In the genomic region with DNA sequence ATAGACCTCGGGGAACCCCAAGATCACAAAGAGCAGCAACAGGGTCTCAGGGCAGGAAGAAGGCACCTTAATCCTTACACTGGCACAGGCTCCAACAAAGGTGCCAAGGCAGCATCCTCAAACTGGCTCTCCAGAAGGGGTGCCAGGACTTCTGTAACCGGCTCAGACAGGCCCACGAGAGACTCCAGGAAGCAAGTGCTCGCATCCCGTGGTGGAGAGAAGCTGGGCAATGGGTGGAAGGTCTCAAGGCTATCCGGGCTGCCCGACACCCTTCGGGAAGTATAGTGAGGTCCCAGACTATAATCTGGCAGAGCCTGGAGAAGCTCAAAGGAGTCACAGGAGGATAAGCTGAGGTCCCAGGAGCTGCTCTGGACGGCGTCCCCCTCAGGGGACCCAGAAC, we compare ENCODE assay signal across 19 mouse cellular contexts. TPM values are rescaled to one million over a fixed set of nuclear protein-coding genes. Genes with fewer than 3 reads are reported as not detected.
"Had no signal": no experiment of that assay in that cellular context is flagged by ENCODE, and none has a peak within 500 bp of the region (broad histone marks: within the 10 kb centered on the region; RNA-seq: fewer than 3 reads in every experiment).

No protein-coding gene starts in this region.

- H3K27me3 ChIP-seq: limb, embryonic 12.5 days; limb, embryonic 15.5 days; midbrain, embryonic 13.5 days had no signal

- H3K4me2 ChIP-seq: limb, embryonic 12.5 days; limb, embryonic 15.5 days; liver, embryonic 11.5 days; lung, embryonic 14.5 days; midbrain, embryonic 13.5 days had no signal

- H3K9me3 ChIP-seq: limb, embryonic 12.5 days; limb, embryonic 15.5 days; midbrain, embryonic 13.5 days had no signal

- H3K9ac ChIP-seq: limb, embryonic 12.5 days; limb, embryonic 15.5 days; liver, embryonic 14.5 days; liver, postnatal 0 days; lung, embryonic 14.5 days; midbrain, embryonic 13.5 days had no signal

- H3K27ac ChIP-seq: kidney, postnatal 0 days; limb, embryonic 12.5 days; liver, embryonic 14.5 days; macrophage had no signal

- DNase-seq: layer of hippocampus, adult 9-11 months; liver, postnatal 0 days; lung, embryonic 14.5 days; right cerebral cortex, adult 18-20 months; right cerebral cortex, postnatal 14 days; right cerebral cortex, postnatal 4 days; thymus, adult 18-20 months had no signal

- H3K36me3 ChIP-seq: midbrain, embryonic 13.5 days had no signal

- H3K4me3 ChIP-seq: layer of hippocampus, adult 2 months; limb, embryonic 12.5 days; limb, embryonic 15.5 days; midbrain, embryonic 13.5 days had no signal

- ATAC-seq: liver, postnatal 0 days; lung, postnatal 0 days; midbrain, embryonic 13.5 days had no signal

RNA-seq across cellular contexts. Expression of gene Xirp1, which starts 51.2 kb away (rescaled TPM):
- total RNA-seq: megakaryocyte, adult 5-6 weeks had no signal
- polyA plus RNA-seq: kidney, embryonic 14.5 days; liver, embryonic 14.5 days; macrophage; midbrain, postnatal 0 days had no signal
